Mouse (Mus musculus) spleen, adult 2 months (tissue): ENCODE measurements around the gene Grm1. TPM values are rescaled to one million over a fixed set of nuclear protein-coding genes. Genes with fewer than 3 reads are reported as not detected.

Experiments used
- DNase-seq, 2 experiments: peaks; one replicate each; pipeline versions ENCODE4 v3.0.0 to v3.0.0-alpha.2; 2012 to 2021; ENCODE audit warnings: low spot score in 2 of 2, low read depth in 1 of 2
- H3K27ac ChIP-seq: fragments of 200-500 bp; 2 replicates; pipeline ENCODE4 v1.5.1; 2012; ENCODE audit warnings: low read length, inconsistent platforms; ENCODE audit not compliant: insufficient read depth
- H3K27me3 ChIP-seq: fragments of 200-500 bp; 2 replicates; pipeline ENCODE4 v1.6.1; 2012; ENCODE audit warnings: mild to moderate bottlenecking, moderate library complexity, low read length, inconsistent platforms; ENCODE audit not compliant: control insufficient read depth, insufficient read depth
- H3K36me3 ChIP-seq: fragments of 200-500 bp; 2 replicates; pipeline ENCODE4 v1.6.1; 2012; ENCODE audit warnings: mild to moderate bottlenecking, low read length, inconsistent platforms; ENCODE audit not compliant: control insufficient read depth, insufficient read depth
- H3K4me1 ChIP-seq: fragments of 200-500 bp; 2 replicates; pipeline ENCODE4 v1.6.1; 2011; ENCODE audit warnings: inconsistent platforms; ENCODE audit not compliant: control insufficient read depth, insufficient read depth, insufficient read length
- H3K4me3 ChIP-seq: fragments of 200-500 bp; 2 replicates; pipeline ENCODE4 v1.5.1; 2011; ENCODE audit warnings: mild to moderate bottlenecking, inconsistent platforms; ENCODE audit not compliant: insufficient read depth, insufficient read length; ENCODE audit errors: extremely low read depth
- CTCF ChIP-seq: fragments of 200-500 bp; IDR thresholded peaks from 2 replicates; pipeline ENCODE4 v1.5.1; 2011; ENCODE audit warnings: mild to moderate bottlenecking, inconsistent platforms; ENCODE audit not compliant: insufficient read depth, insufficient read length, insufficient replicate concordance; ENCODE audit errors: extremely low read depth
- POLR2A ChIP-seq: fragments of 200-500 bp; IDR thresholded peaks from 2 replicates; pipeline ENCODE4 v1.6.1; 2011; ENCODE audit warnings: low read depth, low read length, inconsistent platforms
- WGBS: fragments of 180-500 bp; shearing (Covaris S2); methylation state at CpG from one replicate; pipeline ENCODE4 v1.1.7; 2018; 5-methylcytosine and 5-hydroxymethylcytosine counted together
- polyA plus RNA-seq: library from polyadenylated mRNA; depleted of rRNA; stranded (reverse); fragments of >200 nt; gene quantifications from 2 replicates; pipeline ENCODE4 v1.2.3, GENCODE M21; 2012

Grm1 gene
- polyA plus RNA-seq, 1 experiment, result 0.12 TPM

- no peak overlapping the region for H3K27ac ChIP-seq
Observed at GRCm38 (mm10) chr10:11032221-11032620, 49.9 kb downstream of the Grm1 start.

GRCm38 (mm10) chr10:11025764-11026518 is 56.2 kb downstream of the Grm1 start:
- H3K27ac ChIP-seq, result no peak overlapping the region
- no peak overlapping the region for H3K4me3 ChIP-seq
- DNase-seq, result no peak
- no peak for TF ChIP-seq CTCF
- TF ChIP-seq POLR2A, result no peak
- no peaks in the 10 kb centered on the region for H3K27me3 ChIP-seq
- H3K4me1 ChIP-seq, result no peaks in the 10 kb centered on the region
- 63% methylated on average over 6 of the region's 6 CpGs for WGBS
- H3K36me3 ChIP-seq, result no peaks in the 10 kb centered on the region

More at GRCm38 (mm10) chr10:11032221-11032620, 49.9 kb downstream of the Grm1 start:
- 81% methylated on average over 2 of the region's 2 CpGs for WGBS
- DNase-seq, result no peak
- TF ChIP-seq POLR2A (no peak), CTCF (no peak)
- Histone ChIP-seq H3K4me3 (no peak overlapping the region), H3K36me3 (no peaks in the 10 kb centered on the region), H3K27me3 (no peaks in the 10 kb centered on the region), H3K4me1 (no peaks in the 10 kb centered on the region)

GRCm38 (mm10) chr10:11018970-11019531 is 63.1 kb downstream of the Grm1 start:
- Histone ChIP-seq H3K27ac (no peak overlapping the region), H3K36me3 (no peaks in the 10 kb centered on the region), H3K4me3 (no peak overlapping the region), H3K4me1 (no peaks in the 10 kb centered on the region), H3K27me3 (no peaks in the 10 kb centered on the region)
- no peak for DNase-seq
- WGBS, result 93% methylated on average over 2 of the region's 2 CpGs
- no peak for TF ChIP-seq CTCF
- no peak for TF ChIP-seq POLR2A

- no peak overlapping the region for H3K4me3 ChIP-seq
- H3K36me3 ChIP-seq, result no peaks in the 10 kb centered on the region
- H3K4me1 ChIP-seq, result no peaks in the 10 kb centered on the region
- H3K27ac ChIP-seq, result no peak overlapping the region
- 58% methylated on average over 3 of the region's 3 CpGs for WGBS
- TF ChIP-seq CTCF (no peak), POLR2A (no peak)
- H3K27me3 ChIP-seq, result no peaks in the 10 kb centered on the region
- no peak for DNase-seq
Observed at GRCm38 (mm10) chr10:11013653-11014052, 68.5 kb downstream of the Grm1 start.

- Histone ChIP-seq H3K4me1 (no peaks in the 10 kb centered on the region), H3K4me3 (no peak overlapping the region), H3K27me3 (no peaks in the 10 kb centered on the region), H3K27ac (no peak overlapping the region), H3K36me3 (no peaks in the 10 kb centered on the region)
- 68% methylated on average over 1 of the region's 1 CpGs for WGBS
- TF ChIP-seq CTCF, result no peak
- no peak for TF ChIP-seq POLR2A
- no peak for DNase-seq
Observed at GRCm38 (mm10) chr10:10996766-10997165, 85.4 kb downstream of the Grm1 start.

GRCm38 (mm10) chr10:10991708-10992107 is 90.4 kb downstream of the Grm1 start:
- Histone ChIP-seq H3K4me3 (no peak overlapping the region), H3K36me3 (no peaks in the 10 kb centered on the region), H3K27me3 (no peaks in the 10 kb centered on the region), H3K27ac (no peak overlapping the region), H3K4me1 (no peaks in the 10 kb centered on the region)
- no peak for DNase-seq
- 81% methylated on average over 3 of the region's 3 CpGs for WGBS
- TF ChIP-seq POLR2A, result no peak
- TF ChIP-seq CTCF, result no peak

GRCm38 (mm10) chr10:10971311-10971710 is 110.8 kb downstream of the Grm1 start:
- Histone ChIP-seq H3K4me3 (no peak overlapping the region), H3K36me3 (no peaks in the 10 kb centered on the region), H3K27me3 (no peaks in the 10 kb centered on the region), H3K4me1 (no peaks in the 10 kb centered on the region), H3K27ac (no peak overlapping the region)
- TF ChIP-seq POLR2A, result no peak
- no peak for TF ChIP-seq CTCF
- WGBS, result 79% methylated on average over 2 of the region's 2 CpGs
- DNase-seq, result no peak
